ENCODE assay signal across 7 mouse cellular contexts in genomic region chr1:42694290-42694664, GRCm38 (mm10). TPM values are rescaled to one million over a fixed set of nuclear protein-coding genes. Genes with fewer than 3 reads are reported as not detected.
DNase-seq lines count a peak whose midpoint lies in the region; ATAC-seq lines count a peak whose summit lies in the region.

No protein-coding gene starts in this region.

- no peak for ATAC-seq in lung, embryonic 15.5 days (ENCODE audit: borderline replicate concordance, extremely low read depth, low FRiP score, low TSS enrichment)
- ATAC-seq in forebrain, embryonic 12.5 days (ENCODE audit: low FRiP score), result peak; percentile 25; the same call in 1 of the 2 replicates
- 0 out of 2 replicates have a peak, but pooled peaks have one; percentile 23 for ATAC-seq in kidney, embryonic 16.5 days (ENCODE audit: low FRiP score, low TSS enrichment)
- peak; percentile 22 for ATAC-seq in midbrain, embryonic 13.5 days

- no peak overlapping the region for H3K9ac ChIP-seq in lung, embryonic 15.5 days
- peak overlapping the region; percentile 79 for H3K9ac ChIP-seq in forebrain, embryonic 12.5 days
- peak overlapping the region; percentile 74 for H3K9ac ChIP-seq in kidney, embryonic 16.5 days (replicated peaks; ENCODE audit: low read length)
- peak overlapping the region; percentile 89 for H3K9ac ChIP-seq in midbrain, embryonic 13.5 days (replicated peaks)

- H3K27me3 ChIP-seq in lung, embryonic 15.5 days, result peaks cover 97% of the 10 kb centered on the region
- no peaks in the 10 kb centered on the region; the same call in 1 of the 2 replicates for H3K27me3 ChIP-seq in forebrain, embryonic 12.5 days
- peaks cover 92% of the 10 kb centered on the region for H3K27me3 ChIP-seq in kidney, embryonic 16.5 days (ENCODE audit: insufficient read depth, low read length)
- H3K27me3 ChIP-seq in midbrain, embryonic 13.5 days, result no peaks in the 10 kb centered on the region

- under 1% methylated on average over 19 of the region's 26 CpGs for WGBS in lung, embryonic 15.5 days
- under 1% methylated on average over 20 of the region's 26 CpGs for WGBS in forebrain, embryonic 12.5 days
- 0% methylated on average over 23 of the region's 26 CpGs for WGBS in kidney, embryonic 16.5 days
- whole genome bisulfite sequencing in midbrain, embryonic 13.5 days, result 1% methylated on average over 20 of the region's 26 CpGs

- H3K4me3 ChIP-seq in lung, embryonic 15.5 days, result peak overlapping the region; percentile 48
- peak overlapping the region; percentile 99 for H3K4me3 ChIP-seq in forebrain, embryonic 12.5 days (replicated peaks)
- H3K4me3 ChIP-seq in kidney, embryonic 16.5 days (ENCODE audit: low read length), result peak overlapping the region; percentile 60
- peak overlapping the region; percentile 96 for H3K4me3 ChIP-seq in midbrain, embryonic 13.5 days (replicated peaks)

- H3K27ac ChIP-seq in lung, embryonic 15.5 days, result 0 out of 2 replicates have a peak overlapping the region, but pooled peaks have one; percentile 15
- H3K27ac ChIP-seq in forebrain, embryonic 12.5 days, result peak overlapping the region; percentile 99
- H3K27ac ChIP-seq in kidney, embryonic 16.5 days (ENCODE audit: low read length), result peak overlapping the region; percentile 81
- H3K27ac ChIP-seq in midbrain, embryonic 13.5 days, result peak overlapping the region; percentile 100

- no peaks in the 10 kb centered on the region for H3K36me3 ChIP-seq in lung, embryonic 15.5 days
- peaks cover 21% of the 10 kb centered on the region for H3K36me3 ChIP-seq in forebrain, embryonic 12.5 days (replicated peaks)
- H3K36me3 ChIP-seq in kidney, embryonic 16.5 days (ENCODE audit: insufficient read depth, low read length), result no peaks in the 10 kb centered on the region
- H3K36me3 ChIP-seq in midbrain, embryonic 13.5 days, result peaks cover 21% of the 10 kb centered on the region

- H3K4me1 ChIP-seq in lung, embryonic 15.5 days, result peaks cover 51% of the 10 kb centered on the region
- peaks cover 12% of the 10 kb centered on the region for H3K4me1 ChIP-seq in forebrain, embryonic 12.5 days
- H3K4me1 ChIP-seq in kidney, embryonic 16.5 days (ENCODE audit: insufficient read depth, low read length), result peaks cover 13% of the 10 kb centered on the region
- peaks cover 19% of the 10 kb centered on the region for H3K4me1 ChIP-seq in midbrain, embryonic 13.5 days (replicated peaks)

- H3K4me2 ChIP-seq in lung, embryonic 15.5 days, result peak overlapping the region; percentile 86
- H3K4me2 ChIP-seq in forebrain, embryonic 12.5 days, result peak overlapping the region; percentile 94
- peak overlapping the region; percentile 60 for H3K4me2 ChIP-seq in kidney, embryonic 16.5 days (replicated peaks; ENCODE audit: low read depth, low read length)
- peak overlapping the region; percentile 91 for H3K4me2 ChIP-seq in midbrain, embryonic 13.5 days (replicated peaks)

- no peak for DNase-seq in lung, postnatal 36 days
- no peak for DNase-seq in thymus, postnatal 4 days
- no peak for DNase-seq in frontal cortex, postnatal 14 days (ENCODE audit: low spot score in 2 of 2)

- no peaks in the 10 kb centered on the region for H3K9me3 ChIP-seq in lung, embryonic 15.5 days
- no peaks in the 10 kb centered on the region for H3K9me3 ChIP-seq in forebrain, embryonic 12.5 days
- H3K9me3 ChIP-seq in kidney, embryonic 16.5 days (ENCODE audit: low read length), result no peaks in the 10 kb centered on the region
- H3K9me3 ChIP-seq in midbrain, embryonic 13.5 days, result no peaks in the 10 kb centered on the region

RNA-seq across cellular contexts. Expression of gene Pou3f3, which starts 1.3 kb away (rescaled TPM):
- polyA plus RNA-seq in lung, embryonic 15.5 days (2015; fragmentation: Nextera tagmentation; extraction: Ambion mirVana), result 0.32 and 0.39 TPM in 2 replicates
- 38.2 and 46.0 TPM in 2 replicates for polyA plus RNA-seq in forebrain, embryonic 12.5 days (2016; fragmentation: Nextera tagmentation; extraction: Ambion mirVana)
- polyA plus RNA-seq in kidney, embryonic 16.5 days (2015; fragmentation: Nextera tagmentation; extraction: Ambion mirVana), result 7.6 and 8.4 TPM in 2 replicates
- polyA plus RNA-seq in midbrain, embryonic 13.5 days (2015; fragmentation: Nextera tagmentation; extraction: Ambion mirVana), result 28.2 and 28.4 TPM in 2 replicates

Comparison
In these comparisons a context has a peak if more than half of its experiments do, and no peak if none do; other contexts are left out.
1. H3K27ac ChIP-seq: peak in every context shown above with its lines; median percentile 100 in midbrain, embryonic 13.5 days; 99 in forebrain, embryonic 12.5 days; 81 in kidney, embryonic 16.5 days; 15 in lung, embryonic 15.5 days.
2. H3K4me3 ChIP-seq: peak in every context shown above with its lines; median percentile 99 in forebrain, embryonic 12.5 days; 96 in midbrain, embryonic 13.5 days; 60 in kidney, embryonic 16.5 days; 48 in lung, embryonic 15.5 days.